Mouse (Mus musculus) embryonic fibroblast, embryonic 13.5 days (primary cell): ENCODE results near the gene Uba7.
"Not testable (repeated sequence)": the region's sequence is repeated elsewhere in the genome, so short reads cannot be mapped to it uniquely, and the experiment has no call there.

Experiments
- CTCF ChIP-seq: IDR thresholded peaks from 2 replicates; pipeline ENCODE4 v1.5.1; 2011; ENCODE audit warnings: mild to moderate bottlenecking, control low read depth, low read length, moderate library complexity, borderline replicate concordance; ENCODE audit not compliant: insufficient read depth
- POLR2A ChIP-seq: IDR thresholded peaks from 2 replicates; pipeline ENCODE4 v1.6.1; 2011; ENCODE audit warnings: low read depth, mild to moderate bottlenecking, control low read depth, low read length, moderate library complexity

- not testable (repeated sequence) for TF ChIP-seq CTCF, POLR2A
Observed at GRCm38 (mm10) chr9:108013577-108013976, 38.3 kb downstream of the Uba7 start.
